Mouse (Mus musculus) hindbrain, embryonic 13.5 days (tissue): ENCODE data around the gene Nrxn3. TPM values are rescaled to one million over a fixed set of nuclear protein-coding genes. Genes with fewer than 3 reads are reported as not detected.
A peak's percentile ranks its signal among the peaks of the same experiment; 100 is the strongest.

ENCODE experiments used
- ATAC-seq: fragments of 200-750 bp; cut with Nextera tagmentation; 2 replicates; pipeline ENCODE4 v1.8.0; 2017; ENCODE audit warnings: moderate TSS enrichment; ENCODE audit not compliant: low FRiP score
- H3K27ac ChIP-seq: fragments of 300-500 bp; sonication (generic); 2 replicates; pipeline ENCODE4 v1.5.1; 2015; ENCODE audit warnings: inconsistent platforms, mild to moderate bottlenecking, moderate library complexity
- H3K27me3 ChIP-seq: fragments of 300-500 bp; sonication (generic); 2 replicates; pipeline ENCODE4 v1.6.1; 2015; ENCODE audit warnings: mild to moderate bottlenecking, inconsistent platforms
- H3K36me3 ChIP-seq: fragments of 300-500 bp; sonication (generic); 2 replicates; pipeline ENCODE4 v1.6.1; 2015; ENCODE audit warnings: mild to moderate bottlenecking, inconsistent platforms
- H3K4me1 ChIP-seq: fragments of 300-500 bp; sonication (generic); replicated peaks from 2 replicates; pipeline ENCODE4 v1.6.1; 2015; ENCODE audit warnings: inconsistent platforms
- H3K4me2 ChIP-seq: fragments of 300-500 bp; sonication (generic); 2 replicates; pipeline ENCODE4 v1.6.1; 2015; ENCODE audit warnings: inconsistent platforms, mild to moderate bottlenecking, moderate library complexity
- H3K4me3 ChIP-seq: fragments of 300-500 bp; sonication (generic); 2 replicates; pipeline ENCODE4 v1.5.1; 2015; ENCODE audit warnings: mild to moderate bottlenecking, inconsistent platforms
- H3K9ac ChIP-seq: fragments of 300-500 bp; sonication (generic); 2 replicates; pipeline ENCODE4 v1.6.1; 2015; ENCODE audit warnings: mild to moderate bottlenecking, inconsistent platforms
- H3K9me3 ChIP-seq: fragments of 300-500 bp; sonication (generic); 2 replicates; pipeline ENCODE4 v1.6.1; 2016; ENCODE audit warnings: inconsistent platforms
- WGBS: fragments of 180-500 bp; shearing (Covaris S2); methylation state at CpG from one replicate; pipeline ENCODE4 v1.1.7; 2015; 5-methylcytosine and 5-hydroxymethylcytosine counted together
- polyA plus RNA-seq: library from polyadenylated mRNA; unstranded; fragments of >200 nt; fragmentation: Nextera tagmentation; extraction: Ambion mirVana; gene quantifications from 2 replicates; pipeline ENCODE4 v1.2.1, GENCODE M21; 2015

Gene Nrxn3
- polyA plus RNA-seq, 1 experiment from 2014 or later: 92.1 TPM

DNA sequence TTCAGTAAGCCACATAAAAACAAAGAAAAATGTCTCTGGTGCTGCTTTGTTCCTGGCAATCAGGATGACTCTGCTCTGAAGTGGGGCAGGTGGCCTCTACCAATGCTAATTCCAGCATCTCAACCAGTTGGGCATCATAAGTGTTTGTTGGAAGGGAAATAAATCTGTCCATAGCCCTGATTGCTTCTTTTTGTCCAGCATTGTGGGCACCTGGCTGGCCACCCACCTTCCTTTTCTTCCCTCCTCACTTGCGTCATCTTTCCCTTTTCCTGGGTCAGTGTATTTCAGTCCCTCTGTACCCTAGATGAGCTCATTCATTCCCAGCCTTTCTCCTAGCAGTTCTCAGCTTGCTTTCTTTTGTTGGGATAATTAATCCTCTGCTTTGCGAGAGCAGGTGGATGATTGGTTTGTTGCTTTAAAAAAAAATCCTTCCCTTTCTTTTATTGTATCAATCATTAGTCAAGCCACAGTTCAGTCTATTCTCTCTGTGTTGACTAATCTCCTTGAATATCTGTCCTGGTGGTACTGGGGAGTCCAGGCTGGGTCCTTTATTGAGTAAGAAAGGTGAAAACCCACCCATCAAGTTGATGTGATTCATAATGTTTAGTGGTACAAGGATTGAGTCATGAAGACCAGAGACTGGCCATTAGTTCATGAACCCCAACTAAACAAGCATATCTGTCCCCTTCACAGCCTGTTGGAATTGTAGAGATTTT, 719.8 kb downstream of the Nrxn3 start:
- H3K27me3 ChIP-seq: no peaks in the 10 kb centered on the region
- no peak overlapping the region for H3K4me2 ChIP-seq
- 26% methylated on average over 2 of the region's 2 CpGs for WGBS
- H3K36me3 ChIP-seq: no peaks in the 10 kb centered on the region
- H3K4me1 ChIP-seq: 0 out of 2 replicates have a peak, but pooled peaks cover 5% of the 10 kb centered on the region
- H3K9ac ChIP-seq: no peak overlapping the region
- no peak overlapping the region for H3K4me3 ChIP-seq
- H3K27ac ChIP-seq: peak overlapping the region; percentile 30; the same call in 1 of the 2 replicates
- no peak for ATAC-seq
- H3K9me3 ChIP-seq: no peaks in the 10 kb centered on the region

DNA sequence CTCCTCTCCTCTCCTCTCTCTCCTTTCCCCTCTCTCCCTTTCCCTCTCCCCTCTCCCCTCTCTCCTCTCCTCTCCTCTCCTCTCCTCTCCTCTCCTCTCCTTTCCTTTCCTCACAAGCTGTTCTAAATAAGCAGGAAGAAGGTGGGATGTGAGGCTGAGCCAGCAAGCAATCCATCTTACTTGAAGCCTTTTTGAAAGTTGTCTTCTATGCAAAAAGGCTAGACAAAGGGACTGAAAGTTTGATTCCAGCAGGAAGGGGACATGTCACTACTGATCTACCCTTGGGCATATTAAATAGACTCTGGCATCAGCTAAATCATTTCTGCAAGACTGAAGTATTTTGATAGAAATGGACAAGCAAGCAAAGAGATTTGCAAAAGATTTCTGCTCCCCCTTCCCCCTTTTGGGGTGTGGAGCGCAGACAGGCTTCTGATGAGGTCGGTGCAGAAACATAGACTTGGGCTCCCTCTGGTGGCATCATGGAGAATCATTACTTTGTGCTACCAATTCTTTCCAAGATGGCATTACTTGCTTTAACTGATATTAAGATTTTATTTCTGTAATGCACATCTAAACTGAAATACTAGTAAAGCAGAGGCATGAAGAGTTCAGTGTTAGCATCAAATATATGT, 728.1 kb downstream of the Nrxn3 start:
- Histone ChIP-seq H3K36me3 (no peaks in the 10 kb centered on the region), H3K9ac (no peak overlapping the region), H3K4me1 (no peaks in the 10 kb centered on the region), H3K9me3 (no peaks in the 10 kb centered on the region), H3K27me3 (no peaks in the 10 kb centered on the region), H3K4me2 (no peak overlapping the region), H3K27ac (no peak overlapping the region), H3K4me3 (no peak overlapping the region)
- WGBS: 3% methylated on average over 2 of the region's 2 CpGs
- ATAC-seq: 0 out of 2 replicates have a peak, but pooled peaks have one; percentile 59

DNA sequence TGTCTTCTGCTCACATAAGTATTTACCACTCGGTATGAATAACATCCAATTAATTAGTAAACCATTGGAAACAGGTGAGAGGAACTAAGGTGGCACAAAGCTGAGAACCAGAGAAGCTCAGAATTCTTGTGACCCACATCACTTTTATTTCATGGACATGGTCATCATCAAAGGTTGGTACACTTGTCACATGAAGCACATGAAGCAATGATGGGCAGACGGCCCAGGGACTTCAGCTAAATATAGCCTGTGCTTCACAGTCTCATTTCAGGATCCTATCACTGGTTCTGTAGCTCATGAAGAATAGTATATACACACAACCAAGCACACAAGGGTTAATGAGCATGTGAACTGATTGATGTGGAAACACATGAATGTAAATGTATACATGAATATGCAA, 747.5 kb downstream of the Nrxn3 start:
- Histone ChIP-seq H3K9me3 (no peaks in the 10 kb centered on the region), H3K27me3 (no peaks in the 10 kb centered on the region), H3K27ac (no peak overlapping the region), H3K4me3 (no peak overlapping the region), H3K4me2 (no peak overlapping the region), H3K4me1 (no peaks in the 10 kb centered on the region), H3K9ac (no peak overlapping the region), H3K36me3 (no peaks in the 10 kb centered on the region)
- no peak for ATAC-seq
- WGBS: 91% methylated on average over 2 of the region's 2 CpGs

DNA sequence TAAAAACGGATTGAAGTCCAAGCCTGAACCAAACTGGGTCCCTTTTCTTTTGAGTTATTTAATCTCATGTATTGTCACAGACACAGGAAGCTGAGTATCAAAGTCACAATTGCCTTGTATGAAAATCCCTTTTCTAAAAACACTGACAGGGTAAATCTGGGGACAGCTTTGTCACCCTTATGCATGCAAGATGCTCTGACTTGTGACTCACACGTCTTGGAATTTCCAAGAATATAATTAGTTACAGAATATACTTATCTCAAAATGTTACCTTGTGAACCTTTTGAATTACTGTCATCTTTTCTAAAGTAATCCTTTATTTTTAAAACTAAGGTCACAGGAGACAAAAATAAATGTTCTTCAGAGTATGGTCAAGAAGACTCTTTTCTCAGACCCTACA, 748.6 kb downstream of the Nrxn3 start:
- 64% methylated on average over 2 of the region's 2 CpGs for WGBS
- no peak overlapping the region for H3K9ac ChIP-seq
- H3K4me1 ChIP-seq: no peaks in the 10 kb centered on the region
- no peak overlapping the region for H3K4me3 ChIP-seq
- no peak overlapping the region for H3K27ac ChIP-seq
- no peaks in the 10 kb centered on the region for H3K27me3 ChIP-seq
- no peaks in the 10 kb centered on the region for H3K36me3 ChIP-seq
- ATAC-seq: no peak
- no peak overlapping the region for H3K4me2 ChIP-seq
- no peaks in the 10 kb centered on the region for H3K9me3 ChIP-seq

DNA sequence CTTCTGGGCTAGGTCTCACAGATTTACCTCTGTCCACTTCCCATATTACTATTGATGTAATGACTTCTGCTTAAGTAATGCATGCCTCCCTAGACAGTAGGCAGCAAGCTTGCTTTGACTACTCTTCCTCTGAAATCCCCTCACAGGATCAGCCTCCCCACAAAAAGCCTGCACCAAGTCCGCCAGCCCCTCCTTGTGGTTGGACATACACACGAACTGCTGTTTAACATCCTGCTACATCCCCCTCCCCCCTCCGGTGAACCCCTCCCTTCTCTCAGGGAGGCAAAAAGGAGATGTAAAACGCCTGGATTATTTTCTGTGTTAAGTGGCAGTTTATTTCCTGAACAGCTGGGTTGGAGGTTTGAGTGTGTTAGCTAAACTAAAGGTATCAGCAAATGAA, 749.2 kb downstream of the Nrxn3 start:
- H3K4me2 ChIP-seq: no peak overlapping the region
- H3K9ac ChIP-seq: no peak overlapping the region
- no peaks in the 10 kb centered on the region for H3K36me3 ChIP-seq
- H3K4me3 ChIP-seq: no peak overlapping the region
- ATAC-seq: no peak
- H3K4me1 ChIP-seq: no peaks in the 10 kb centered on the region
- H3K9me3 ChIP-seq: no peaks in the 10 kb centered on the region
- no peak overlapping the region for H3K27ac ChIP-seq
- H3K27me3 ChIP-seq: no peaks in the 10 kb centered on the region
- 63% methylated on average over 4 of the region's 4 CpGs for WGBS

DNA sequence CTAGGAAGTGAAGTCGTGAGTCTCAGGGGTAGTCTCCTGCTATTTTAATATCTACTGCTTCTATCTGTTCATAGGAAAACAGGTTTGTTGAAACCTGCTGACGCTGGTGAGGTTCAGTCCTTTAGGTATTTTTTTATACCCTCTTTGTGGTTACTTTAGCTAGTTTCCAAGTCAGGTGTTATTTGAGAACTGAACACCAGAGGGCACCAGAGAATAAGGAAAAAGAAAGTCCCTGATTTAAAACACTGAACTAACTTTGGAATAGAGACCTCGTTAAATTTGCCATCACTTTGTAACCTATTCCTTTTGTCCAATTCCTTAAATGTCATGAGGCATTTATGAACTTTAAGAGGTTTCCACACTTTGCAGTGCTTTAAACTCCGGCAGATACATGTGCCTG, 756.4 kb downstream of the Nrxn3 start:
- no peak for ATAC-seq
- Histone ChIP-seq H3K27me3 (no peaks in the 10 kb centered on the region), H3K4me1 (no peaks in the 10 kb centered on the region), H3K4me2 (no peak overlapping the region), H3K9me3 (no peaks in the 10 kb centered on the region), H3K27ac (no peak overlapping the region), H3K9ac (no peak overlapping the region), H3K36me3 (no peaks in the 10 kb centered on the region), H3K4me3 (no peak overlapping the region)
- WGBS: 28% methylated on average over 4 of the region's 4 CpGs

DNA sequence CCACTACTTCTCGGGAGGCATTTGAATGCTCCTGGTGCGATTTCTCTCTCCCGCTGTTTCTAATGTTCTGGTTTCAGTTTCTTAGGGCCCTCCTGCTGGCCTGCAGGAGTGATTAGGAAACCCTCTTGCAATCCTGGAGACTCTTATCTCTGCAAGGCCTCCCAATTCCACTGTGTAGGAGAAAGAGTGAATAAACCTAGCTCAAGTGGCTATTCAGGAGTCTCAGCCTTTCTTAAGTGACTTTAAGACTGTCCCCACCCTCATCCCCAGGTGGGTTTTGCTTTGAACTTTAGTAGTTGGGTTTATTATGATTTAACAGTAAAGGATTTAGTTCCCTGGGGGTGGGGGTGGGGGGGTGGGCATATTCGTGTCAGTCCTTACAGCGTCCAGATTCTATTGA, 759.5 kb downstream of the Nrxn3 start:
- Histone ChIP-seq H3K27me3 (no peaks in the 10 kb centered on the region), H3K36me3 (no peaks in the 10 kb centered on the region), H3K9ac (no peak overlapping the region), H3K27ac (no peak overlapping the region), H3K9me3 (no peaks in the 10 kb centered on the region), H3K4me1 (no peaks in the 10 kb centered on the region), H3K4me3 (no peak overlapping the region), H3K4me2 (no peak overlapping the region)
- 38% methylated on average over 5 of the region's 5 CpGs for WGBS
- no peak for ATAC-seq

DNA sequence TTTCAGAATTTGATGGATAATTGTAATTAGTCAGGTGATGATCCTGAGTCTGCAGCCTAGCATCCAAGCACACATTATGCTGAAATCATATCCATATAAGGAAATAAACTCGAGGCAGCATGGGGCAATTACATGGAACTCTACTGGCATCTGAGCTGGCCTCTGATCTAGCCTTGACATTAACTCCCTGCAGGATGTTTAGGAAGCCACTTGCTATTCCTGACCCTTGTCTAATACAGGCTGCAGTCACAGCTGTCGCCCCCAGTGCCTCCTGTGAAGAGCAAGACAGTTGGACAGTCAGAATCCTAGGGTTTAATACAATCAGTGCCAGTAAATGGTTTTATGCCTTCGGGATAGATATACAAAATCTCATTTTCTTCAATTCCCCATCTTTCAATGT, 781.4 kb downstream of the Nrxn3 start:
- H3K36me3 ChIP-seq: no peaks in the 10 kb centered on the region
- no peak overlapping the region for H3K4me2 ChIP-seq
- H3K4me3 ChIP-seq: no peak overlapping the region
- ATAC-seq: peak; percentile 61; the same call in 1 of the 2 replicates
- H3K4me1 ChIP-seq: no peaks in the 10 kb centered on the region; the same call in 1 of the 2 replicates
- no peaks in the 10 kb centered on the region for H3K9me3 ChIP-seq
- 33% methylated on average over 3 of the region's 3 CpGs for WGBS
- H3K27ac ChIP-seq: peak overlapping the region; percentile 53; the same call in 1 of the 2 replicates
- no peak overlapping the region for H3K9ac ChIP-seq
- H3K27me3 ChIP-seq: no peaks in the 10 kb centered on the region

DNA sequence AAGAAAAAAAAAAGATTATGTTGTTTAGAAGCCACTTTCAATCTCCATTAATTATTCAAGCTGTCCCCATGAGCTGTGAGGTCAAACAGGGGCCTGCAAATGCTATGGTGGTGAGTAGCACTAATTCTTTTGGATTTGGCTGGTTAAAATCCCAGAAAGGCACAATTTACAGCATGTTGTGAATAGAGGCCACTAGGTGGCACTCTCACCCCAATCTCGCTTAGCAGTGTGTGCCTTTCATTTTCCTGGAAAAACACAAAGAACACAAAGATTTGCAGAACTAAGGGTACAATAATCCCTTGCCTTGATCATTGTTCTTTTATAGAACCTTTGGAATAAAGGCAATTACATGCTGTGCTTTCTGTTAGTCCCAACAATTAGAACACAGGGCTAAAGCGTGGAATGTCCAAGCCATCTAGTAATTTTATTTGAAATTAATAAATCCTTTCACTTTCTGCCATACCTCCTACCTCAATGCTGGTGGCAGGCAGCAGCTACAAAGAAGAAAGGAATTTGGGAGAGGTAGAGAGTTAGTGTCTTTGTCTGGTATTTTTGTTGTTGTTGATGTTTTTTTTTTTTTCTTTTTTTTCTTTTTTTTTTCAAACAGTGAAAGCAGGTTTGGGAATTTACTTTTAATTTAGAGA, 782.6 kb downstream of the Nrxn3 start:
- peak; percentile 69 for ATAC-seq
- Histone ChIP-seq H3K9me3 (no peaks in the 10 kb centered on the region), H3K4me2 (no peak overlapping the region), H3K27ac (peak overlapping the region; percentile 77), H3K36me3 (no peaks in the 10 kb centered on the region), H3K9ac (peak overlapping the region; percentile 19; the same call in 1 of the 2 replicates), H3K27me3 (no peaks in the 10 kb centered on the region), H3K4me1 (no peaks in the 10 kb centered on the region; the same call in 1 of the 2 replicates), H3K4me3 (no peak overlapping the region)
- WGBS: 18% methylated on average over 2 of the region's 2 CpGs

DNA sequence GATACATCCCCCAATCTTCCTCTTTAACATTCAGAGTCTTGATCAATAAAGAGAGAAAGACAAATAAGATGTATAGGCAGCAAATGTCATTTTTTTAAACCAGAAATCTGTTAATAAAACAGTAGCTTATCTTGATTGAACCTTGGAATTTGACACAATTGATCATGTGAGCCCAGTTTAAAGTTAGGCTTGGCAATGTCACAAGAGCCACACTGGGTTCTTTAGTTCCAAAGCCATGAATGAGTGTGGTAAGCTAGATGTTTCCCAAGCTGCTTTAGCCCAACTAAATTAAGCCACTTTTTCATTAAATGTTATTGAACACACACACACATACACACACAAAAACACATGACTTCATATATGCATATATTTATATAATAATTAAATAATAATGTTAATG, 786.3 kb downstream of the Nrxn3 start:
- no peak overlapping the region for H3K4me2 ChIP-seq
- H3K36me3 ChIP-seq: 0 out of 2 replicates have a peak, but pooled peaks cover 2% of the 10 kb centered on the region
- H3K4me3 ChIP-seq: no peak overlapping the region
- no peak overlapping the region for H3K27ac ChIP-seq
- H3K9me3 ChIP-seq: no peaks in the 10 kb centered on the region
- no peak for ATAC-seq
- H3K4me1 ChIP-seq: no peaks in the 10 kb centered on the region; the same call in 1 of the 2 replicates
- H3K27me3 ChIP-seq: no peaks in the 10 kb centered on the region
- no peak overlapping the region for H3K9ac ChIP-seq

DNA sequence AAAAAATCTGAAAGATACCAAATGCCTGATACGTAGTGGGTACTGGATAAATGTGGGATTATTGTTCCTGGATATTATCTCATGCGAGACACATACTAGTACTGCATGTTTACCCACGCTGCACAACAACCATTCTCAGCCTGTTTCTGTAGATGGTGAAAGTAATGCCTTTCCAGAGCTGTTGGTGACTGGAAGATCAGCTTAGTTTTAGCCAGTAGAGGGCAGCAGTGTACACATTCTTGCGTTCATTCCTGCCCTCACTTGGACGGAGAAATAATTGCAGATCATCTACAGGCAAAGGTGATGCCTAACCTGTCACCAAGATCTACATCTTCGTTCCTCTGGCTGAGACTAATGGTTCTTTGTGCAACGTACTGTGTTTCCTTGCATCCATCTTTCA, 791.1 kb downstream of the Nrxn3 start:
- WGBS: 37% methylated on average over 7 of the region's 7 CpGs
- ATAC-seq: no peak
- 0 out of 2 replicates have a peak, but pooled peaks cover 2% of the 10 kb centered on the region for H3K36me3 ChIP-seq
- no peaks in the 10 kb centered on the region for H3K9me3 ChIP-seq
- no peaks in the 10 kb centered on the region for H3K4me1 ChIP-seq
- no peaks in the 10 kb centered on the region for H3K27me3 ChIP-seq
- H3K9ac ChIP-seq: no peak overlapping the region
- H3K4me2 ChIP-seq: no peak overlapping the region
- H3K27ac ChIP-seq: no peak overlapping the region
- no peak overlapping the region for H3K4me3 ChIP-seq

DNA sequence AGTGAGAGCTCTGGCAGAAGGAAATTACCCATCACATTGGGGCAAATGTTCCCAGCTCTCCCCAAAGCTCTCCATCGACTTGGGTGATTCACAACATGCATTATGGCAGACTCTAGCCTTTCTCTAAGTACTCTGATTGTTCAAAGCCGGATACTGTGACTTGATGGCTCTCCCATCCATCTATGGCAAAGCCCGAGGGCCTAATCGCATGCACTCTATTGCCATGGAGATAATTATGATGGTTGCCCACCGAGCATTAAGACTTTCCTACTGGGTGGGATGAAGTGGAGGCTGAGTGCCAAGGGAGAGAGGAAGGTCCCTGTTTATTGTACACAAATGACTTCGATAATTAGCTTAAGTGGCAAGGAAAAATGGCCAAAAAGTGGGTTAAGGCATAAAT, 793.4 kb downstream of the Nrxn3 start:
- ATAC-seq: peak; percentile 59; the same call in 1 of the 2 replicates
- Histone ChIP-seq H3K9me3 (no peaks in the 10 kb centered on the region), H3K4me1 (no peaks in the 10 kb centered on the region), H3K36me3 (0 out of 2 replicates have a peak, but pooled peaks cover 2% of the 10 kb centered on the region), H3K27ac (no peak overlapping the region), H3K27me3 (no peaks in the 10 kb centered on the region), H3K4me2 (no peak overlapping the region), H3K9ac (no peak overlapping the region), H3K4me3 (no peak overlapping the region)
- 55% methylated on average over 6 of the region's 6 CpGs for WGBS
